Mouse (Mus musculus) midbrain, embryonic 11.5 days (tissue): ENCODE results near the gene Evi2b. TPM values are rescaled to one million over a fixed set of nuclear protein-coding genes. Genes with fewer than 3 reads are reported as not detected.

Experiments used
- ATAC-seq: fragments of 200-750 bp; cut with Nextera tagmentation; 2 replicates; pipeline ENCODE4 v1.8.0; 2017; ENCODE audit warnings: moderate TSS enrichment, moderate library complexity; ENCODE audit not compliant: low FRiP score
- DNase-seq: peaks from one replicate; pipeline ENCODE4 v3.0.0; 2015; ENCODE audit warnings: low spot score; ENCODE audit errors: missing footprints
- H3K27ac ChIP-seq: fragments of 300-500 bp; sonication (generic); 2 replicates; pipeline ENCODE4 v1.5.1; 2014; ENCODE audit warnings: low read depth, low read length
- H3K27me3 ChIP-seq: fragments of 300-500 bp; sonication (generic); 2 replicates; pipeline ENCODE4 v1.6.1; 2014; ENCODE audit warnings: mild to moderate bottlenecking, low read length, moderate library complexity, mixed read lengths; ENCODE audit not compliant: control insufficient read depth, insufficient read depth
- H3K36me3 ChIP-seq: fragments of 300-500 bp; sonication (generic); 2 replicates; pipeline ENCODE4 v1.6.1; 2014; ENCODE audit warnings: mild to moderate bottlenecking, low read length, moderate library complexity, mixed read lengths; ENCODE audit not compliant: control insufficient read depth, insufficient read depth
- H3K4me1 ChIP-seq: fragments of 300-500 bp; sonication (generic); 2 replicates; pipeline ENCODE4 v1.6.1; 2014; ENCODE audit warnings: low read length; ENCODE audit not compliant: control insufficient read depth, insufficient read depth
- H3K4me2 ChIP-seq: fragments of 300-500 bp; sonication (generic); 2 replicates; pipeline ENCODE4 v1.6.1; 2014; ENCODE audit warnings: mild to moderate bottlenecking, moderate library complexity
- H3K4me3 ChIP-seq: fragments of 300-500 bp; sonication (generic); 2 replicates; pipeline ENCODE4 v1.5.1; 2014; ENCODE audit warnings: low read depth, low read length
- H3K9ac ChIP-seq: fragments of 300-500 bp; sonication (generic); 2 replicates; pipeline ENCODE4 v1.6.1; 2014; ENCODE audit warnings: low read length
- H3K9me3 ChIP-seq: fragments of 300-500 bp; sonication (generic); 2 replicates; pipeline ENCODE4 v1.6.1; 2016; ENCODE audit warnings: low read length; ENCODE audit not compliant: control insufficient read depth
- WGBS: fragments of 180-500 bp; shearing (Covaris S2); extraction: QIAGEN DNeasy Blood & Tissue Kit; methylation state at CpG from one replicate; pipeline ENCODE4 v1.1.7; 2014; 5-methylcytosine and 5-hydroxymethylcytosine counted together
- polyA plus RNA-seq: library from polyadenylated mRNA; unstranded; fragments of >200 nt; fragmentation: Nextera tagmentation; extraction: Ambion mirVana; gene quantifications from 2 replicates; pipeline ENCODE4 v1.2.1, GENCODE M21; 2014

Gene Evi2b
- polyA plus RNA-seq, 1 experiment from 2014 or later: 0.22 TPM

- Histone ChIP-seq H3K4me3 (no peak overlapping the region), H3K36me3 (no peaks in the 10 kb centered on the region), H3K4me2 (no peak overlapping the region), H3K27ac (no peak overlapping the region), H3K4me1 (no peaks in the 10 kb centered on the region), H3K9ac (no peak overlapping the region), H3K27me3 (no peaks in the 10 kb centered on the region), H3K9me3 (no peaks in the 10 kb centered on the region)
- no peak for ATAC-seq
- 88% methylated on average over 3 of the region's 3 CpGs for WGBS
- DNase-seq: no peak
These were observed 11.6 kb downstream of the Evi2b start for GRCm38 (mm10) chr11:79511970-79512369.

DNA sequence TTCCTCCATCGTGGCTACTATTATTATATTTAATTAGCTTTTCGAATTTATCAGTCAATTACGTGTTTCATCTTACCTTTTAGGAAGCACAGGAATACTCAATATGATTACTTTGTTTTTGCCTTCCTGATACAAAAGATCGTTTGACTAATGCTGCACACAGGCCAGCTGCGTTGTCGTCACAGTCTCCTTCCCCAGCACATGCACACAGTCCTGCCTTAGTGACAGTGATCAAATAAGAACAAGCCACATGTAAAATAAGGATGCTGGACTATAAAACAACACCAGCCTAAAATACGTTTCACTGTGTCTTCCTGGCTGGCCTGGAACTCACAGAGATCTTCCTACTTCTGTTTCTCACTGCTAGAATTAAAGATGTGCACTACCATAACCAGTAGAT is 19.1 kb downstream of the Evi2b start:
- Histone ChIP-seq H3K9me3 (no peaks in the 10 kb centered on the region), H3K36me3 (no peaks in the 10 kb centered on the region), H3K27me3 (no peaks in the 10 kb centered on the region), H3K4me2 (no peak overlapping the region), H3K4me3 (no peak overlapping the region), H3K4me1 (peaks cover 7% of the 10 kb centered on the region), H3K27ac (no peak overlapping the region), H3K9ac (no peak overlapping the region)
- no peak for ATAC-seq
- 86% methylated on average over 7 of the region's 7 CpGs for WGBS
- DNase-seq: peak; percentile 75

DNA sequence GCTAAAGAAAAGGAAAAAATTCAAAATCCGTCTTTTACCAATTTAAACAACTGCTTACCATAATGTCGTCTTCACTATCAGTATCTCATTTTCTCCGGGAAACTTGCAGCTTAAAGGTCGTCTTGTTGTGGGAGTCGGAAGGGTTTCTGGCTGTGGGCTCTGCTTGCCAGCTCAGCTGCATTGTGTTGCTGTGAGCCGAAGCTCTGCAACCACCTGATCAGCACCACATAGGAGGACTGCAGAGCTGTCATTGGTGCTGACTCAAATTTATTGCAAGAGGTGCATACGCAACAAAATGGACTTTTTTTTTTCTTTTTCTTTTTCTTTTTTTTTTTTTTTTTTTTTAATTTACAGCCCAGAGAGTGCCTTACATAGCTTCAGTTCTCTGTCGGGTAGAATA is 19.7 kb downstream of the Evi2b start, which contains the start of gene Omg:
Omg (minus strand) TSS at position 240 of the 400 bp plus-strand sequence.
- H3K27me3 ChIP-seq: no peaks in the 10 kb centered on the region
- no peak within 1 kb of the TSS for H3K27ac ChIP-seq
- ATAC-seq (no peak), DNase-seq (peak; percentile 79)
- H3K36me3 ChIP-seq: no peaks in the 10 kb centered on the region
- WGBS: 36% methylated on average over 8 of the region's 8 CpGs
- no peak within 1 kb of the TSS for H3K4me2 ChIP-seq
- H3K4me3 ChIP-seq: no peak within 1 kb of the TSS
- H3K4me1 ChIP-seq: peaks cover 7% of the 10 kb centered on the region
- no peaks in the 10 kb centered on the region for H3K9me3 ChIP-seq
- no peak within 1 kb of the TSS for H3K9ac ChIP-seq

GRCm38 (mm10) chr11:79502917-79503316 is 20.6 kb downstream of the Evi2b start:
- no peak for ATAC-seq
- Histone ChIP-seq H3K4me2 (no peak overlapping the region), H3K36me3 (no peaks in the 10 kb centered on the region)

DNA sequence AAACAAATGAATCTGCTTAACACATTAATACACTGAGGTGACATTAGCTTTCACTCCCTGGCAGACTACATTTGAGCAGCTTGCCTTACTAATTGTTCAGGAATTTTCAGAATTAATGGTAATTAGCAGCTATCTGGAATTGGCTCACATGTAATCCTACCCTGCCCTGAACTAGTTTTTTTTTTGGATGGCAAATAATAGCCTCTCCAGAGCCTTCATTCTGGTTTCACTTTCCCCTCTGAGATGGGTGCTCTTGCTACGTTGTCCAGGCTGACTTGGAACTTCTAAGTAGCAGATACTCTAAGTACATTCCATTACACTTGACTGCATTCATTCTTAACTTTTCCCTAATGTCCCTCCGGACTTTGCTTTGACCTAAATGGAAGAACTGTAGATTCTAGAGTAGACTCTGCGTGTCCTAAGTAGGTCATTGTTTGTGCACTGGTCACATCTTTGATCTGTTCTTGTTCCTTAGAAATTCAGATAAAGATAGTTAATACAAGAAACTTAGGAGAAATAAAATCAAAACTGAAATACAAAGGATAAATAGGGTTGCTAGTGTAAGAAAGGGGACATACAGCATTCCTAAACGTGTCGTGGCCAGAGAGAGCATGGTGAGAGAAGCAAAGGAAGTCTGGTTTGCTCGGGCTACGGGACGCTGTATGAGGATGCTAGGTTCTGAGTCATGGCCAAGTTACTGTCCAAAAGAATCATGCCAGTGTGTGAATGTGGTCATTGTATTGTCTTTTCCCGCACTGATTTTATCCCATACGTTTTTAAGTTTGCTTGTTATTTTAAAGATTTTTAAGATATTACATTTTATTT is 28.4 kb downstream of the Evi2b start:
- DNase-seq (no peak), ATAC-seq (no peak)
- Histone ChIP-seq H3K27me3 (no peaks in the 10 kb centered on the region), H3K27ac (no peak overlapping the region), H3K4me3 (no peak overlapping the region), H3K9me3 (no peaks in the 10 kb centered on the region), H3K4me2 (no peak overlapping the region), H3K4me1 (no peaks in the 10 kb centered on the region), H3K9ac (no peak overlapping the region), H3K36me3 (no peaks in the 10 kb centered on the region)
- 80% methylated on average over 10 of the region's 10 CpGs for WGBS

More at GRCm38 (mm10) chr11:79502917-79503316, 20.6 kb downstream of the Evi2b start:
- Histone ChIP-seq H3K9ac (no peak overlapping the region), H3K4me1 (peaks cover 7% of the 10 kb centered on the region), H3K27me3 (no peaks in the 10 kb centered on the region), H3K27ac (0 out of 2 replicates have a peak overlapping the region, but pooled peaks have one; percentile 26), H3K4me3 (no peak overlapping the region), H3K9me3 (no peaks in the 10 kb centered on the region)
- no peak for DNase-seq
- WGBS: 22% methylated on average over 2 of the region's 2 CpGs

DNA sequence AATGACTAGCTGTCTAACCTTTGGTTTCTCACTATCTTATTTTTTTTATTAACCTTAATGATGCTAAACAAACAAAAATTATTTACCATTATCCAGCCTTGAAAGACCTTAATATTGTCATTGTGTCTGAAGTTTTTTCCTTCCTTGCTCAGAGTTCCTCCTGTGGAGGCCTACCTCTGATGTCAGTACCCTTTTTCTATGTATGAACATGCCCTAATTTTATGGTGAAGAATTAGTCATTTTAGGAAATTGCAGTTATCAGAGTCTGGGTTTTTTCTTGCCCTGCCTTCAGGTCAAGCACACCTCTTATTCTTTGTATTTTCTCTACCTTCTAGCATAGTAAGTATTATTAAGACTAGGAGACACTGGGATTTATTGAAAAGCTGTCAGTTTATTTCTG is 38.8 kb downstream of the Evi2b start:
- DNase-seq (no peak), ATAC-seq (no peak)
- H3K27me3 ChIP-seq: no peaks in the 10 kb centered on the region
- H3K36me3 ChIP-seq: no peaks in the 10 kb centered on the region; the same call in 1 of the 2 replicates
- H3K9me3 ChIP-seq: no peaks in the 10 kb centered on the region
- H3K4me3 ChIP-seq: no peak overlapping the region
- H3K9ac ChIP-seq: no peak overlapping the region
- H3K4me1 ChIP-seq: no peaks in the 10 kb centered on the region
- H3K27ac ChIP-seq: no peak overlapping the region
- H3K4me2 ChIP-seq: no peak overlapping the region

GRCm38 (mm10) chr11:79483876-79484528 is 39.6 kb downstream of the Evi2b start:
- DNase-seq (no peak), ATAC-seq (no peak)
- no peaks in the 10 kb centered on the region; the same call in 1 of the 2 replicates for H3K36me3 ChIP-seq
- H3K4me1 ChIP-seq: no peaks in the 10 kb centered on the region
- no peaks in the 10 kb centered on the region for H3K27me3 ChIP-seq
- no peak overlapping the region for H3K4me2 ChIP-seq
- H3K4me3 ChIP-seq: no peak overlapping the region
- H3K9ac ChIP-seq: no peak overlapping the region
- WGBS: 87% methylated on average over 7 of the region's 7 CpGs
- H3K27ac ChIP-seq: no peak overlapping the region
- H3K9me3 ChIP-seq: no peaks in the 10 kb centered on the region

DNA sequence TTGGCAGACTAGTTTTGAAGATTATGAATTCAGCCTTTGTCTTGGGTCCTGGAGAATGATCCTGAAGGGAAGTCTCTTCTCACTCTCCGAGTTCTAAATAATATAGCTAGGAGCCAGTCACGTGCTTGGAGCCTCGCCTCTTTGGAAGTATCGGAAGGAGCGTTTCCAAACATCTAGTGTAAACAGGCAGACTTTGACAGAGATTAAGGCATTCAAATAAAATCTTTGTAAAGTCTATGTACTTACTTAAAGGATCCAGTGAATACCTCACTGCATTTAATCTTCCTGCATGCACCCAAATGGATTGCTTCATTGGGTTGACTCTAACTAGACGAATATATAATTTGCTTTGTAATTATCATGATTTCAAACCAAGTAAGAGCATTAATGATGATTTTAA is 40.2 kb downstream of the Evi2b start:
- H3K9ac ChIP-seq: no peak overlapping the region
- DNase-seq (no peak), ATAC-seq (no peak)
- no peak overlapping the region for H3K27ac ChIP-seq
- no peaks in the 10 kb centered on the region; the same call in 1 of the 2 replicates for H3K36me3 ChIP-seq
- no peaks in the 10 kb centered on the region for H3K4me1 ChIP-seq
- no peak overlapping the region for H3K4me2 ChIP-seq
- no peaks in the 10 kb centered on the region for H3K9me3 ChIP-seq
- no peak overlapping the region for H3K4me3 ChIP-seq
- no peaks in the 10 kb centered on the region for H3K27me3 ChIP-seq
- 87% methylated on average over 6 of the region's 6 CpGs for WGBS

GRCm38 (mm10) chr11:79468097-79468496 is 55.5 kb downstream of the Evi2b start:
- peaks cover 11% of the 10 kb centered on the region; the same call in 1 of the 2 replicates for H3K36me3 ChIP-seq
- 89% methylated on average over 1 of the region's 1 CpGs for WGBS

More at GRCm38 (mm10) chr11:79468097-79468496, 55.5 kb downstream of the Evi2b start:
- Histone ChIP-seq H3K9me3 (no peaks in the 10 kb centered on the region), H3K27ac (no peak overlapping the region), H3K4me1 (no peaks in the 10 kb centered on the region), H3K27me3 (no peaks in the 10 kb centered on the region), H3K4me2 (no peak overlapping the region), H3K4me3 (no peak overlapping the region), H3K9ac (no peak overlapping the region)
- DNase-seq (peak; percentile 41), ATAC-seq (no peak)
